Mouse (Mus musculus) C2C12 (cell line): ENCODE results near the gene Fzd2. TPM values are rescaled to one million over a fixed set of nuclear protein-coding genes. Genes with fewer than 3 reads are reported as not detected.

ENCODE experiments used
- H3K27me3 ChIP-seq: one replicate; pipeline ENCODE4 v1.6.1; 2011; ENCODE audit not compliant: control insufficient read depth, insufficient read depth, insufficient read length
- H3K36me3 ChIP-seq: one replicate; pipeline ENCODE4 v1.6.1; 2011; ENCODE audit not compliant: control insufficient read depth, insufficient read depth
- H3K4me3 ChIP-seq: one replicate; pipeline ENCODE4 v1.5.1; 2011; ENCODE audit warnings: mild to moderate bottlenecking, control low read depth; ENCODE audit not compliant: poor library complexity, insufficient read depth, severe bottlenecking
- H3K79me2 ChIP-seq: one replicate; pipeline ENCODE4 v1.6.1; 2011; ENCODE audit not compliant: control insufficient read depth, insufficient read depth
- H3K79me3 ChIP-seq: one replicate; pipeline ENCODE4 v1.6.1; 2011; ENCODE audit warnings: low read depth, control low read depth
- H3ac ChIP-seq: one replicate; pipeline ENCODE3; 2011; ENCODE audit warnings: low read depth; ENCODE audit not compliant: control insufficient read depth, insufficient read length
- CEBPB ChIP-seq: IDR thresholded peaks from one replicate; pipeline ENCODE4 v1.6.1; 2011; ENCODE audit warnings: low read depth, mild to moderate bottlenecking, control low read depth, moderate library complexity
- CTCF ChIP-seq: IDR thresholded peaks from one replicate; pipeline ENCODE4 v1.5.1; 2011; ENCODE audit not compliant: control insufficient read depth, insufficient read depth, insufficient read length
- FOSL1 ChIP-seq: IDR thresholded peaks from one replicate; pipeline ENCODE4 v1.8.0; 2011; ENCODE audit warnings: mild to moderate bottlenecking, low read length; ENCODE audit not compliant: poor library complexity, insufficient read depth, severe bottlenecking
- MAX ChIP-seq: IDR thresholded peaks from one replicate; pipeline ENCODE4 v1.6.1; 2011; ENCODE audit warnings: mild to moderate bottlenecking, control low read depth
- MYOD1 ChIP-seq: IDR thresholded peaks from one replicate; pipeline ENCODE4 v1.6.1; 2011; ENCODE audit warnings: low read depth; ENCODE audit not compliant: control insufficient read depth, insufficient read length
- MYOG ChIP-seq: IDR thresholded peaks from one replicate; pipeline ENCODE4 v1.6.1; 2011; ENCODE audit not compliant: control insufficient read depth, insufficient read length; ENCODE audit errors: extremely low read depth
- USF1 ChIP-seq: IDR thresholded peaks from one replicate; pipeline ENCODE4 v1.6.1; 2011; ENCODE audit warnings: low read depth, mild to moderate bottlenecking, control low read depth, moderate library complexity
- polyA plus RNA-seq: library from polyadenylated mRNA; unstranded; fragments of >200 nt; fragmentation: generic; extraction: Trizol; gene quantifications from one replicate; pipeline ENCODE4 v1.2.1, GENCODE M21; 2012; ENCODE audit warnings: missing spikeins

The Fzd2 gene
- polyA plus RNA-seq, 1 experiment = 42.1 TPM

DNA sequence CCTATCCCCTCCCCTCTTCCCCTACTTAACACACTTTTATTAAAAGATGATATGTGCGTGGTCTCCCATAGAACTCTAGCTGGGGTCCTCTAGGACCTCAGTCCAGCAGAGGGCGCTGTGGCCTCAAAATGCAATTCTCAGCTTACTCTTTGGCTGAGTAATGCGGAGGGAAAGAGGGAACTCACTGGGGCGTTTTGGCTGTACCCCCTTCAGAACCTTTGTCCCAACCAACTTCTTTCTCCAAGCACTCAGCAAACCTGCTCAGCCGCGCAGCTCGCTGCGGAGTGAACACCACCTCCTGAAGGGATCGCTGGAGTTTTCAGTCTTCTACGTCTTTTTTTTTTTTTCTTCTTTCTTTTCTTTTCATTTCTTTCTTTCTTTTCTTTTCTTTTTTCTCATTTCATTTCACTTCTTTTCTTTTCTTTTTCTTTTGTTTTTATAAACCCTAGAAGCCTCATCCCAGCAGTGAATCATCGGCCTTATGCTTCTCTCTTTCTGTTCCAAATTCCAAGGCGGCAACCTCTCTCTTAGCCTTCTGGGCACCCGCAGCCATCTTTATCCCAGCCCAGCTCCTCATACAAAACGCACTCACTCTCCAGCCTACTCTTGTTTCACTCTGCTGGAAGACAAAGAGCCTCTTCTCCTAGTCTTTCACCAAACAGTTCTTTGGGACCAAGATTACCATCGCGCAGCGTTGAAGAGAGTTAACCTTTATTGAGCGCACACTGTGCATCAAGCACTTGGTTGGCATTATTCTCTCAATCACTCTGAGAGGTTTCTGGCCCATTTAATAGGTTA lies 31.1 kb upstream of the Fzd2 start:
- H3K27me3 ChIP-seq = no peaks in the 10 kb centered on the region
- no peaks in the 10 kb centered on the region for H3K79me3 ChIP-seq
- H3K79me2 ChIP-seq = no peaks in the 10 kb centered on the region
- H3K4me3 ChIP-seq = no peak overlapping the region
- TF ChIP-seq MYOG = no peak
- peak; percentile 10 for TF ChIP-seq CTCF
- H3ac ChIP-seq = peak overlapping the region; percentile 69
- H3K36me3 ChIP-seq = no peaks in the 10 kb centered on the region

- H3K79me3 ChIP-seq = no peaks in the 10 kb centered on the region
- no peak overlapping the region for H3ac ChIP-seq
- TF ChIP-seq FOSL1 (no peak), MYOG (no peak), MYOD1 (no peak), MAX (no peak), USF1 (no peak), CEBPB (no peak)
- no peak overlapping the region for H3K4me3 ChIP-seq
- no peaks in the 10 kb centered on the region for H3K79me2 ChIP-seq
- no peaks in the 10 kb centered on the region for H3K27me3 ChIP-seq
- no peaks in the 10 kb centered on the region for H3K36me3 ChIP-seq
These were observed 29.2 kb upstream of the Fzd2 start for GRCm38 (mm10) chr11:102575034-102575433.

GRCm38 (mm10) chr11:102576050-102576754 lies 28.0 kb upstream of the Fzd2 start:
- no peak overlapping the region for H3K4me3 ChIP-seq
- no peaks in the 10 kb centered on the region for H3K36me3 ChIP-seq

DNA sequence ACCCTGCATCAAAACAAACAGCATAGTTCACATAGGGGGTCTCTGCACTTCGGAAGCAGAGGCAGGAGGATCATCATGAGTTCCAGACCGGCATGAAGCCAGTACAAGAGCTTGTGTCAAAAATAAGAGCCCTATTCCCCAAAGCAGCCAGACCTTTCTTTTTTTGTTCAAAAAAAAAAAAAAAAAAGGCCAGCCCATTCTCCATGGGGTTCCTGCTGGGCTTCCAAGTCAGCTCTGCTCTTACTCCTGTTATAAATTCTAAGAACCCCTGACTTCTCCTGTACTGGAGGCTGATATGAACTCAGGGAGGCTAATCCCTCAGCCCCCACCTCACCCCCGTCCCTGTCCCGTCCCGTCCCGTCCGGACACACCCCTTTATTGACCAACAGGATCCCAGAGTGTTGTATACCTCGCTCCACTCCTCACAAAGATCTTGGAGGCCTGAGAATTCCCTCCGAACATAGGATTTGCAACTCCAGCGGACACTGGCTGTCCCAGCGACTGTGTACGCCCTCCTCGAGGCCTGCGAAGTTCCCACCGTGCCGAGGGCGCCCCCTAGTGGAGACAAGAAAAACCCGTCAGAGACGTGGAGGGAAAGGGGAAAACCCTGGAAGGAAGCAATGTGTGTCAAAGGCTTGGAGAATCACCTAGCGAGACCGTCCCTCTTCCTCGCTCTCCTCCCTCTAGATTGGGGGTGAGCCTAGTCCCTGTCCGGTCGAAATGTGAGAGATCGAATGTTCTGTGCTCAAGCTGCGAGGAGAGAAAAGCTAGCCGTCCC lies 25.7 kb upstream of the Fzd2 start:
- Histone ChIP-seq H3K36me3 (no peaks in the 10 kb centered on the region), H3K4me3 (no peak overlapping the region), H3ac (no peak overlapping the region), H3K27me3 (no peaks in the 10 kb centered on the region), H3K79me2 (no peaks in the 10 kb centered on the region), H3K79me3 (no peaks in the 10 kb centered on the region)
- TF ChIP-seq MYOD1 (no peak), MYOG (no peak), USF1 (no peak), CTCF (peak; percentile 64), MAX (peak; percentile 28)

More at GRCm38 (mm10) chr11:102576050-102576754, 28.0 kb upstream of the Fzd2 start:
- Histone ChIP-seq H3ac (no peak overlapping the region), H3K79me2 (no peaks in the 10 kb centered on the region), H3K79me3 (no peaks in the 10 kb centered on the region), H3K27me3 (no peaks in the 10 kb centered on the region)
- TF ChIP-seq USF1 (peak; percentile 57), FOSL1 (peak; percentile 52), MYOG (no peak), CTCF (no peak), MYOD1 (peak; percentile 73), CEBPB (no peak)

DNA sequence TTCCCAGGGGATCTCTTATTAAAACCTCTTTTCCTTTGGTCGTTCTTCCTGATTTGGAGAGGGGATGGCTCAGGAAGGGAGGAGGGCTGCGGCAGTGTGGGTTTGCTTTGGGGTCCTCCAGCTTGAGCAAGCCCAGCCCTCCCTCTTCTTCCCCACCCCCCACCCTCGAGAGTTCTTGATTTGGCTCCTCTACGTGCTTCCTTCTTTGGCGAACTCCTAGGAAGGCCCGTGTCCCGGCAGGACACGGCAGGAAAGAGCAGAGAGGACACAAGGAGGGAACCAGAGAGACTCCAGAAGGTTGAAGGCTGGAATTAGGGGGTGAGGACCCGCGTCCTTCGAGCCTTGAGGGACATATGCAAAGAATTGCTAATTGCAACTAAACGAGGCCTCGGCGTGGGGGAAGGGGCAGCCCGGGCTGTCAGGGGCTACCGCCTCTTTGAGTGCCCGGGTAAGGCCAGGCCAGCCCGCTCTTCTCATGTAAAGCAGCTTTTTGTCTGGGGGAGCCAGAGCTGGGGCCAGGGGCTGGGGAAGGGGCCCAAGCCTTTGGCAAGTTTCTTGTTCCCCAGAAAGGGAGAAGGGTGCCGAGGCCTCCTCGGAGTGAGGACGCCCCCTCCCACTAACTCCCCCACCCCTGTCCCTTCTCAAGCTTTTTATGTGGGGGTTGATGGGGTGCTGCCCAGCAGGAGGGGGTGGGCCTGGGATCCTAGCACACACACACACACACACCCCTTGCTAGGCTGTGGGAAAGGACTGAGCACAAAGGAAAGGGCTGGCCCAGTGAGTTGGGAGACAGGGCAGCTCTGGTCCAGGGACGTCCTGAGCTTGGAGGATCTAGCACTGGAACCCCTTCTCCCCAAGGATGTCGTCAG lies 24.8 kb upstream of the Fzd2 start, which contains the start of gene Gm11627:
TSS of gene Gm11627 (minus strand) at position 297 of the 869 bp plus-strand sequence.
- H3K4me3 ChIP-seq = no peak within 1 kb of the TSS
- no peak within 1 kb of the TSS for H3ac ChIP-seq
- no peaks in the 10 kb centered on the region for H3K79me3 ChIP-seq
- no peaks in the 10 kb centered on the region for H3K27me3 ChIP-seq
- H3K36me3 ChIP-seq = no peaks in the 10 kb centered on the region
- TF ChIP-seq MYOD1 = no peak
- no peak for TF ChIP-seq MAX
- TF ChIP-seq MYOG = no peak
- TF ChIP-seq USF1 = no peak
- no peak for TF ChIP-seq FOSL1
- TF ChIP-seq CEBPB = no peak
- TF ChIP-seq CTCF = no peak
- no peaks in the 10 kb centered on the region for H3K79me2 ChIP-seq
